Mouse (Mus musculus) G1E (cell line): ENCODE data around the gene Dapp1.

ENCODE experiments used
- CTCF ChIP-seq: IDR thresholded peaks from 2 replicates; pipeline ENCODE4 v1.5.1; 2012; ENCODE audit warnings: low read depth, low read length, inconsistent platforms, mixed read lengths
- GATA1 ChIP-seq: IDR thresholded peaks from 2 replicates; pipeline ENCODE4 v1.6.1; 2012; ENCODE audit warnings: borderline replicate concordance, low read length, inconsistent platforms, mixed read lengths
- GATA2 ChIP-seq: IDR thresholded peaks from 2 replicates; pipeline ENCODE4 v1.6.1; 2012; ENCODE audit warnings: low read depth, low read length, inconsistent platforms, borderline replicate concordance
- POLR2AphosphoS5 ChIP-seq: IDR thresholded peaks from 2 replicates; pipeline ENCODE4 v1.6.1; 2012; ENCODE audit warnings: low read depth, low read length, inconsistent platforms; ENCODE audit not compliant: insufficient replicate concordance

GRCm38 (mm10) chr3:137918932-137919311 is 62.4 kb downstream of the Dapp1 start:
- no peak for TF ChIP-seq CTCF
- TF ChIP-seq GATA1 = no peak
- no peak for TF ChIP-seq POLR2AphosphoS5
- no peak for TF ChIP-seq GATA2
